Mouse (Mus musculus): ENCODE measurements at regions not wholly inside any gene's neighbourhood (a gene's known extent, or its start where the extent isn't known, plus 50 kb on each side); places are given as distances from the start of the nearest gene placed in this dataset.

- TF ChIP-seq CTCF (IDR thresholded peaks at IDR 0.05; ENCODE audit: low read depth) (no peak), EP300 (IDR thresholded peaks at IDR 0.05; ENCODE audit: low read depth) (no peak)
Measured at GRCm38 (mm10) chr3:99645318-99645717, 239.9 kb upstream of the Spag17 start.

Data from heart, postnatal 0 days (tissue).